Mouse (Mus musculus) kidney, adult 2 months (tissue): ENCODE results near the gene Cpsf4l. TPM values are rescaled to one million over a fixed set of nuclear protein-coding genes. Genes with fewer than 3 reads are reported as not detected.

Experiments
- DNase-seq: peaks from one replicate; pipeline ENCODE4 v3.0.0; 2021
- H3K27ac ChIP-seq: fragments of 200-500 bp; 2 replicates; pipeline ENCODE4 v1.5.1; 2012; ENCODE audit warnings: low read depth, low read length, control low read depth, inconsistent platforms; ENCODE audit not compliant: insufficient read depth
- H3K27me3 ChIP-seq: fragments of 200-500 bp; replicated peaks from 2 replicates; pipeline ENCODE4 v1.6.1; 2012; ENCODE audit warnings: mild to moderate bottlenecking, moderate library complexity, low read length, inconsistent platforms; ENCODE audit not compliant: control insufficient read depth, insufficient read depth
- H3K36me3 ChIP-seq: fragments of 200-500 bp; 2 replicates; pipeline ENCODE4 v1.6.1; 2012; ENCODE audit warnings: mild to moderate bottlenecking, moderate library complexity, low read length, inconsistent platforms; ENCODE audit not compliant: control insufficient read depth, insufficient read depth
- H3K4me1 ChIP-seq: fragments of 200-500 bp; 2 replicates; pipeline ENCODE4 v1.6.1; 2011; ENCODE audit warnings: low read length; ENCODE audit not compliant: control insufficient read depth, insufficient read depth
- H3K4me3 ChIP-seq: fragments of 200-500 bp; 2 replicates; pipeline ENCODE4 v1.5.1; 2011; ENCODE audit warnings: mild to moderate bottlenecking, low read depth, low read length, control low read depth; ENCODE audit not compliant: insufficient read depth
- CTCF ChIP-seq: fragments of 200-500 bp; conservative IDR thresholded peaks from 2 replicates; pipeline ENCODE4 v1.5.1; 2011; ENCODE audit warnings: low read depth, mild to moderate bottlenecking, control low read depth, low read length, moderate library complexity, mixed read lengths; ENCODE audit not compliant: insufficient read depth, insufficient read length
- POLR2A ChIP-seq: fragments of 200-500 bp; IDR thresholded peaks from one replicate; pipeline ENCODE4 v1.6.1; 2011; ENCODE audit warnings: low read depth, low read length, control low read depth
- WGBS: fragments of 180-500 bp; shearing (Covaris S2); methylation state at CpG from one replicate; pipeline ENCODE4 v1.1.7; 2018; 5-methylcytosine and 5-hydroxymethylcytosine counted together
- polyA plus RNA-seq: library from polyadenylated mRNA; depleted of rRNA; stranded (reverse); fragments of >200 nt; gene quantifications from 2 replicates; pipeline ENCODE4 v1.2.3, GENCODE M21; 2012

Cpsf4l gene
- polyA plus RNA-seq, 1 experiment, result 9.0 TPM

DNA sequence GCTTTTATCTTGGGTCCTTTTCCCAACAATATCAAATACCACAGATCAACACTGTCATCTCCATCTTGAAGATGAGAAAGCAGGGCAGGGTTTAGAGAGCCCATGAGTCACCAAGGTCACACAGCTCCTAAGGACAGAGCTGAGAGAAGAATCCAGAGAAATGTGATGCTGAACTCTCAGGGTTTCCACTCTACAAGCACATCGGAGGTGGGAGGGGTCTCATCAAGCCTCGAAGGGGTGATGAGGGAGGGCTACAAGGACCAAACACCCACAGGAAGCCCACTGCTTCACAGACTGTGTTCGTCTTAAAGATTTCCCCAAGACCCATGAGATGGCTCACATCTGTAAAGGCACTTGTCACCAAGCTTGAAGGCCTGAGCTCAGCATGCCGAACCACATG is 36.1 kb upstream of the Cpsf4l start:
- no peaks in the 10 kb centered on the region for H3K36me3 ChIP-seq
- 55% methylated on average over 4 of the region's 4 CpGs for WGBS
- DNase-seq, result no peak
- no peaks in the 10 kb centered on the region for H3K27me3 ChIP-seq
- TF ChIP-seq CTCF (no peak), POLR2A (no peak)
- no peak overlapping the region for H3K27ac ChIP-seq
- peaks cover 6% of the 10 kb centered on the region; the same call in 1 of the 2 replicates for H3K4me1 ChIP-seq
- no peak overlapping the region for H3K4me3 ChIP-seq

DNA sequence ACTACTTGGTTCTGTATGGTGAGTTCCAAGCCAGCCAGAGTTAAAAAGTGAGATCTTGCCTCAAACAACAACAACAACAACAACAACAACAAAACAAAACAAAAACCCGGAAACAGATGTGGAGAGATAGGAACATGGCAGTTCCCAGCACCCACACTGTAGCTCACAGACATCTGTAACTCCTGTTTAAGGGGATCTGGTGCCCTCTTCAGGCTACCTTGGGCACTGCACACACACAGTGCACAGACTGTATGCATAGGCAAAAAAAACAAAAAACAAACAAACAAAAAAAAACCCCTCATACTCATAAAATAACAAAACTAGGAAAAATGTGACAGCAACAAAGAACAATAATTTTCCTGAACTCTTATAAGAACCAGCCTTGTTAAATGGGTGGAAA is 33.2 kb upstream of the Cpsf4l start:
- TF ChIP-seq CTCF (peak; percentile 27; the same call in 1 of the 2 replicates), POLR2A (no peak)
- Histone ChIP-seq H3K4me3 (no peak overlapping the region), H3K27ac (no peak overlapping the region), H3K27me3 (no peaks in the 10 kb centered on the region), H3K36me3 (no peaks in the 10 kb centered on the region), H3K4me1 (peaks cover 19% of the 10 kb centered on the region)
- 95% methylated on average over 1 of the region's 1 CpGs for WGBS
- DNase-seq, result no peak

DNA sequence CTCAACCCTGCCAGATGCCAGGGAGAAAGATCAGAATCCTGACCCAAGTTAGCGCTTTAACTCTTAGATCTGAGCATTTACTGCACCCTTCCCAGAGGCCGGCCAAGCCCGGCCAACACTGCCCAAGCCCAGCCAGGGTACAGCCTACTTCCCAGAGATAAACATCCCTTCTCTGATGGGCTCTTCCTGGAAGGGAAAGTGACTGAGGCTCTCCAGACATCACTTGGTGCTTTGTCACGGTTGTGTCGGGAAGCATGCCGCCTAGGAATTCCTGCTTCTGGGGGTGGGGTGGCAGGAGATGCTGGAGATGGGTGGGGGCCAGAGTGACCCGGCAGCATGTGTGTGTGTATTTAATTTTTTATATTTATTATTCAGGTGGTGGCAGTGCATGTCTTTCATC is 30.3 kb upstream of the Cpsf4l start:
- peak; percentile 64 for DNase-seq
- Histone ChIP-seq H3K36me3 (no peaks in the 10 kb centered on the region), H3K4me3 (no peak overlapping the region), H3K4me1 (peaks cover 28% of the 10 kb centered on the region), H3K27ac (peak overlapping the region; percentile 58), H3K27me3 (no peaks in the 10 kb centered on the region)
- WGBS, result 50% methylated on average over 7 of the region's 7 CpGs
- TF ChIP-seq POLR2A (no peak), CTCF (no peak)

DNA sequence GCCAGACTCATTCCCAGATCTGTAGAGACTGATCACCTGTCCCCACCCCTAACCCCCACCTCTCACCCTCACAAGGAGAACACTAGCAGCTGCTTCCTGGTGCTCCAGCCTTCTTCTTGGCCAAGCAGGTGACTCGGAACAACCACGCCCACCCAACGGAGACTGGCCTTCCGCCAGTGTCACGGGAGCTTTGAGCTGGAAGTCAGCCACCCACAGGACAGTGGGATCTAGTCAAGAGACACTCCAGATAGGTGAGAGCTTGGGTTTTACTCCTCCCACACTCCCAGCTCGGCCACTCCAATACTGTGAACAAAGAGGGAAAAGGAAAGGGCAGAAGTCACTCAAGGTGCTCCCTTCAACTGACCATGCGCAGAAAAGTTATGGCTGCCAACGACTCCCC is 29.4 kb upstream of the Cpsf4l start:
- TF ChIP-seq POLR2A (no peak), CTCF (no peak)
- Histone ChIP-seq H3K27ac (peak overlapping the region; percentile 29; the same call in 1 of the 2 replicates), H3K4me1 (peaks cover 36% of the 10 kb centered on the region), H3K27me3 (no peaks in the 10 kb centered on the region), H3K4me3 (no peak overlapping the region), H3K36me3 (no peaks in the 10 kb centered on the region)
- 29% methylated on average over 8 of the region's 8 CpGs for WGBS
- DNase-seq, result peak; percentile 93

DNA sequence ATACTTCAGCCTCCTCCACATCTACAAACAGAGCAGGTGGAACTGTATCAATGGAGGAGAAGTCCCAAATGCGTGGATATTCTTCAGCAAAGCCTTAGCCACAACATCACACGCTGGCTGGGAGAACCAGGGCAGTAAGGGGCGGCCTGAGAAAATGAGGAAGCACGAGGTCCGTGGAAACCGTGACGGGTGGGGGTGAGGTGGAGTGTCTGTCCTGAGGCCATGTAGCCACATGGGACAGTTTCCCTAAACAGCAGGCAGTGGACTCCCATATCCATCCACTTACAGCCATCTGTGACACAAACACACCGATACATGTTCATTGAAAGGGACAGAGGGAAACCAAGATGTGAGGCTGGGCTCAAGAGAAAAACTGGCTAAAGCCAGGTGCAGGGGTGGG is 28.1 kb upstream of the Cpsf4l start:
- H3K4me3 ChIP-seq, result no peak overlapping the region
- H3K27ac ChIP-seq, result no peak overlapping the region
- TF ChIP-seq CTCF (no peak), POLR2A (no peak)
- H3K4me1 ChIP-seq, result peaks cover 48% of the 10 kb centered on the region
- H3K27me3 ChIP-seq, result no peaks in the 10 kb centered on the region
- H3K36me3 ChIP-seq, result no peaks in the 10 kb centered on the region
- 72% methylated on average over 8 of the region's 8 CpGs for WGBS
- no peak for DNase-seq

DNA sequence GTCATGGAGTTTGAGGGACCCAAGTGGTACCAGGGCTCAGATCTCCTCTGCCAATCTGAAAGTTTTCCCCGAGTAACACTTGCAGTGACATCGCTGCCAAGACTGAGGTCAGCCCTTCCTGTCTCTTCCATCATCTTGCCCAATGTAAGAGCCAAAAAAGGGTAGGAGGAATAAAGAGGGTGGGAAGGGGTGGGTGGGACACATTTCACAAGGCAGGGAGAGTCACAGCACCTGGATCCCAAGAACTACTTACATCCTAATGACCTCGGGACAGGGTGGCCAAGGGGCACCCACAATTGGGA is 27.7 kb upstream of the Cpsf4l start:
- Histone ChIP-seq H3K27ac (no peak overlapping the region), H3K36me3 (no peaks in the 10 kb centered on the region), H3K4me3 (no peak overlapping the region), H3K4me1 (peaks cover 50% of the 10 kb centered on the region), H3K27me3 (no peaks in the 10 kb centered on the region)
- WGBS, result 69% methylated on average over 3 of the region's 3 CpGs
- TF ChIP-seq CTCF, result no peak
- no peak for TF ChIP-seq POLR2A
- peak; percentile 38 for DNase-seq

DNA sequence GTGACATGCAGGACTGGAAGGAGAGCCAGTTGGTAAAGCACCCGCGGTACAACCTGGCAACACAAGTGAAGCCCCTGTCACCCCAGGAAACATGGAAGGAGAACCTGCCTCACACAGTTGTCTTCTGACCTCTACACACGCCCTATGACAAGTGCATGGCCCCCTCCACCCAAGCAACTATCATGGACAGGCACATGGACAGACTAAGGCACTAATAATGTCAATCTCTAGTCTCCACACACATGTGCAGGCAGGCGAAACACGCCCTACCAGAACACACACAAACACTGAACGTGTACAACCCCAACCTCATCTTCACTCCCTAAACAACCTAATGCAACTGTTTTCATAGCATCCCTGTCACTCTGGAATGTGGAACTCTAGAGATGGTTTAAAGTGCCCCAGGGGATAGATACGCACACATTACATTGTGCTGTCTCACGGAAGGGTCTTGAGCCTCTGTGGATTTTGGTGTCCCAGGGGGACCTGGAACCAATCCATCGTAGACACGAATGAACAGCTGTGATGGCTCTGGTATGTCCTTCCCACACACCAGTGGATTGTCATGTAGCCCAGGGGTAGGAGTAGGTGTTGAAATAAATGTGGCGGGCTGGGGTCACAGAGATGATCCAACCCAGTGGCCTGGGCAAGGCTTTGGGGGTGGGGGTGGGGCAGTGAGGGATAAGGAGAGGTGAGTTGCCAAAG is 27.2 kb upstream of the Cpsf4l start:
- H3K4me1 ChIP-seq, result peaks cover 53% of the 10 kb centered on the region
- no peaks in the 10 kb centered on the region for H3K36me3 ChIP-seq
- TF ChIP-seq CTCF, result no peak
- H3K4me3 ChIP-seq, result no peak overlapping the region
- no peak overlapping the region for H3K27ac ChIP-seq
- no peak for DNase-seq
- WGBS, result 77% methylated on average over 11 of the region's 11 CpGs
- H3K27me3 ChIP-seq, result no peaks in the 10 kb centered on the region
